Mouse (Mus musculus) forebrain, postnatal 0 days (tissue): ENCODE results near the gene Pfpl. TPM values are rescaled to one million over a fixed set of nuclear protein-coding genes. Genes with fewer than 3 reads are reported as not detected.

Source experiments
- ATAC-seq: fragments of 200-750 bp; cut with Nextera tagmentation; 2 replicates; pipeline ENCODE4 v1.8.0; 2017; ENCODE audit warnings: mild to moderate bottlenecking, moderate library complexity
- DNase-seq: peaks from one replicate; pipeline ENCODE4 v3.0.0-alpha.2; 2015
- H3K27ac ChIP-seq: fragments of 300-500 bp; sonication (generic); 2 replicates; pipeline ENCODE4 v1.5.1; 2014; ENCODE audit warnings: low read depth, mild to moderate bottlenecking, antibody characterized with exemption, low read length, moderate library complexity, mixed read lengths
- H3K27me3 ChIP-seq: fragments of 300-500 bp; sonication (generic); 2 replicates; pipeline ENCODE4 v1.6.1; 2014; ENCODE audit warnings: mild to moderate bottlenecking, low read length, mixed read lengths; ENCODE audit not compliant: insufficient read depth
- H3K36me3 ChIP-seq: fragments of 300-500 bp; sonication (generic); 2 replicates; pipeline ENCODE4 v1.6.1; 2014; ENCODE audit warnings: mild to moderate bottlenecking, moderate library complexity; ENCODE audit not compliant: insufficient read depth
- H3K4me1 ChIP-seq: fragments of 300-500 bp; sonication (generic); 2 replicates; pipeline ENCODE4 v1.6.1; 2014; ENCODE audit warnings: antibody characterized with exemption; ENCODE audit not compliant: insufficient read depth
- H3K4me2 ChIP-seq: fragments of 300-500 bp; sonication (generic); 2 replicates; pipeline ENCODE4 v1.6.1; 2014; ENCODE audit warnings: low read depth, mild to moderate bottlenecking, moderate library complexity
- H3K4me3 ChIP-seq: fragments of 300-500 bp; sonication (generic); 2 replicates; pipeline ENCODE4 v1.5.1; 2014; ENCODE audit warnings: low read depth, low read length, mixed read lengths
- H3K9ac ChIP-seq: fragments of 300-500 bp; sonication (generic); 2 replicates; pipeline ENCODE4 v1.6.1; 2014; ENCODE audit warnings: mild to moderate bottlenecking
- H3K9me3 ChIP-seq: fragments of 300-500 bp; sonication (generic); 2 replicates; pipeline ENCODE4 v1.6.1; 2016; ENCODE audit warnings: low read length
- CTCF ChIP-seq: sonication (generic); IDR thresholded peaks from 2 replicates; pipeline ENCODE4 v1.5.1; 2016; ENCODE audit warnings: antibody characterized with exemption, control low read depth, low read depth
- WGBS: fragments of 180-500 bp; shearing (Covaris S2); extraction: QIAGEN DNeasy Blood & Tissue Kit; methylation state at CpG from one replicate; pipeline ENCODE4 v1.1.7; 2014; 5-methylcytosine and 5-hydroxymethylcytosine counted together
- polyA plus RNA-seq: library from polyadenylated mRNA; unstranded; fragments of >200 nt; fragmentation: Nextera tagmentation; extraction: Ambion mirVana; gene quantifications from 2 replicates; pipeline ENCODE4 v1.2.1, GENCODE M21; 2015
- total RNA-seq: library from RNA; depleted of rRNA; stranded (reverse); fragments of >200 nt; gene quantifications from 2 replicates; pipeline ENCODE4 v1.2.3, GENCODE M21; 2014

The Pfpl gene
- total and polyA plus RNA-seq, 2 experiments from 2014 or later, result not detected

DNA sequence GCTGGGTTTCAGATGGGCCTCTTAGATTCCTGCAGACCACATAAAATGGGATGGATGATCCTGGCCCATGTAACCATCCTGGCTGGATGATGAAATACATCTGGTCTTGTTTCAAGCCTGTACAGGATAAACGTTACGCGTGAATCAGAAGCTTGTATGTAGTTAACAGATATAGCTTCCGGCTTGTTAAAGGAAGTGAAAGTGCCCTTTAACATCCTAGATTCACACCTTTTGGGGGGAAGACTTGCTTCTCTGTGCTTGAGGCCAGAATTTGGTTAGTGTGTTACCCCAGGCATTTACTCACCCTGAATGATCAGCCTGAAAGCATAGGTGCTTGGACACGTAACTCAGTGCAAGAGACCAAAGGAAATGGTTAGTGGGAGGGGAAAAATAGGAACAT is 604 bp upstream of the Pfpl start:
- Histone ChIP-seq H3K4me1 (no peaks in the 10 kb centered on the region), H3K27ac (no peak overlapping the region), H3K4me3 (no peak overlapping the region), H3K9me3 (no peaks in the 10 kb centered on the region), H3K36me3 (no peaks in the 10 kb centered on the region), H3K9ac (no peak overlapping the region), H3K27me3 (no peaks in the 10 kb centered on the region), H3K4me2 (no peak overlapping the region)
- DNase-seq (no peak), ATAC-seq (no peak)
- no peak for TF ChIP-seq CTCF
- 89% methylated on average over 5 of the region's 5 CpGs for WGBS

DNA sequence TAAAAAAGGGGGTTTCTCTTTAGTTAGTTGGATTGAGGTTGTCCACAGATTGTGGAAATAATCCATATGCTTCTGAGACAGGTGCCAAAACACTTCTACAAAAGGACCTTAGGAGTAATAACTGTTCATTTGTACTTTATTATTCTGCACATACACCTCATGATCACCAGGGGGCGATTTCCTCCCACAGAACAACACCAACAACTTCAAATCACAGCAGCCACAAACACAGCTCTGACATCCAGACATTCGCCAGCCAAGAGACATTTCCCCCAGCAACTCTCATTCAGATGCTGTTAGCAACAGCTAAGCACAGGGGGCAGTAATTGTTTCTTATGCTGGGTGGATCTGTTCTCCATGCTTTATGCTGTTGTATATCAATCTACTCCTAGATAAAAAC is 5.3 kb downstream of the Pfpl start:
- Histone ChIP-seq H3K4me2 (no peak overlapping the region), H3K9me3 (no peaks in the 10 kb centered on the region), H3K4me3 (no peak overlapping the region), H3K27me3 (no peaks in the 10 kb centered on the region), H3K4me1 (no peaks in the 10 kb centered on the region), H3K9ac (no peak overlapping the region), H3K36me3 (no peaks in the 10 kb centered on the region), H3K27ac (no peak overlapping the region)
- DNase-seq (peak; percentile 43), ATAC-seq (peak; percentile 34; the same call in 1 of the 2 replicates)
- 0% methylated on average over 2 of the region's 2 CpGs for WGBS
- TF ChIP-seq CTCF, result peak; percentile 65

DNA sequence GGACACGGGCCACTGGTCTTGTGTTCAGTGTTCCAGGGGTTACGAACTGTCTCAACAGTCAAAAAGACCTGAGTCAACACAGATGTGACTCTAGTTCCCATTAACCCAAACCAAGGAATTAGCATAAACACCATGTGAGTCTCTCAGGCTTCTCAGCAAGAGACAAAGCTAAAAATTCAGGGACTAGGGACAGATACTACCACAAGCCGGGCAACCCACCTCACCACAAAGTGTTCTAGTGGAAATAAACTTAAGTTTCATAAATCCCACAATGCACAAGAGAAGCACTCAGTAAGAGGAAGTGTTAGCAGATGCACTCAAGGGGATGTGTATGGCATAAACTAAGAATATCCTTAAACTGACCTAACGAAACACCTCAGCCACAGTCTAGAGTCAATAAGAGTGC is 7.3 kb downstream of the Pfpl start:
- no peak for TF ChIP-seq CTCF
- Histone ChIP-seq H3K4me2 (no peak overlapping the region), H3K9me3 (no peaks in the 10 kb centered on the region), H3K36me3 (no peaks in the 10 kb centered on the region), H3K27ac (no peak overlapping the region), H3K27me3 (no peaks in the 10 kb centered on the region), H3K4me1 (no peaks in the 10 kb centered on the region), H3K4me3 (no peak overlapping the region), H3K9ac (no peak overlapping the region)
- DNase-seq (no peak), ATAC-seq (no peak)
- 87% methylated on average over 4 of the region's 4 CpGs for WGBS

DNA sequence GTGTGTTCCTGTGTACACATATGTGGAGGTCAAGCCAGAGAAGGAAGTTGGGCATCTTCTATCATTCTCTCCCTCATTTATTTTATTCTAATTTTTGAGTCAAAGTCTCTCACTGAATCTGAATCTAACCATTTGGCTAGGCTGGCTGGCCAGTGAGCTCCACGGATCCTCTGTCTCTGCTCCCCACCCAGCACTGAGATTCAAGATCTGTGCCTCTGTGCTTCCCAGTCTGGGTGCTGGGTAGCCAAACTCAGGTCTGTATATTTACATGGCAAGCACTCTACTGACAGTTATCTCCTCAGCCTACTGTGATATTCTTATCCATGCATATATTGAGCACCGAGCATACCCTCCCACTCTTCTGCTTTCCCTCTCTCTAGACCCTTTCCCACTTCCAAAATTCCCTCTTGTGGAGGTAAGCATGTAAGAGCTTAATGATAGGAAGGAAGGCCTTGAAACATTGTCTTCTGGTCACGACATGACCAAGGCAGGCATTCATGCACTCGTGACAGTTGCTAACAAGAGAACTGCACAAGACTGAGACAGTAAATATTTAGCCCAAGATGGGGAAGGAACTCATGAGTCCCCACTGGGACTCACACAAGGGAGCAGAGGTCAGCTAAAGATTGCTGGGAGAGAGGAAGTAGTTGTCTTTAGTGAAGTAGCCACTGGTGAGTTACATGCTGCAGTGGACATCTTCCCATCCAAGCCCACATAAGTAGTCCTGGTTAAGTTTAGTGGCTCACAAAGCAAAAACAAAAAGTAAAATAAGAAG is 8.2 kb downstream of the Pfpl start:
- WGBS, result 86% methylated on average over 4 of the region's 4 CpGs
- ATAC-seq (no peak), DNase-seq (no peak)
- Histone ChIP-seq H3K27me3 (no peaks in the 10 kb centered on the region), H3K4me2 (no peak overlapping the region), H3K4me3 (no peak overlapping the region), H3K4me1 (no peaks in the 10 kb centered on the region), H3K36me3 (no peaks in the 10 kb centered on the region), H3K9me3 (no peaks in the 10 kb centered on the region), H3K9ac (no peak overlapping the region), H3K27ac (no peak overlapping the region)
- no peak for TF ChIP-seq CTCF

DNA sequence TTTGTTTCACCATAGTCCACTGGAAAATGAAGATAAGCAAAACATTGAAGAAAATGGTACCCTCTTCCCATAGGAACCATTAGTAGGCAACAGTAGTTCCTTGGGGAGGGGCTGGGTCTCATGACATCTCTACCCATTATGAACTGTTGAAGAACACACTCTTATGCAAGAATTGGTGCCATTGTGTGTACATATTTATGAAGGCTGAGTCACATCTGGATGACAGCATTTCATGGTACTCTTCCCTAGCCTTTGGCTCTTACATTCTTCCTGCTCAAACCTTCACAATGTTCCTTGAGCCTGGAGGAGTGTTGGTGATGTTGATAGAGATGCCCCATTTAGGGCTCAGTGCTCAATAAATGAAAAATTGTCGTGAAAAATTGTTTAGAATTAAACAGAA is 11.9 kb downstream of the Pfpl start:
- Histone ChIP-seq H3K27ac (no peak overlapping the region), H3K9ac (no peak overlapping the region), H3K4me2 (no peak overlapping the region), H3K36me3 (no peaks in the 10 kb centered on the region), H3K27me3 (no peaks in the 10 kb centered on the region), H3K9me3 (no peaks in the 10 kb centered on the region), H3K4me3 (no peak overlapping the region), H3K4me1 (no peaks in the 10 kb centered on the region)
- DNase-seq, result no peak
- 67% methylated on average over 1 of the region's 1 CpGs for WGBS
- no peak for TF ChIP-seq CTCF
- no peak for ATAC-seq

DNA sequence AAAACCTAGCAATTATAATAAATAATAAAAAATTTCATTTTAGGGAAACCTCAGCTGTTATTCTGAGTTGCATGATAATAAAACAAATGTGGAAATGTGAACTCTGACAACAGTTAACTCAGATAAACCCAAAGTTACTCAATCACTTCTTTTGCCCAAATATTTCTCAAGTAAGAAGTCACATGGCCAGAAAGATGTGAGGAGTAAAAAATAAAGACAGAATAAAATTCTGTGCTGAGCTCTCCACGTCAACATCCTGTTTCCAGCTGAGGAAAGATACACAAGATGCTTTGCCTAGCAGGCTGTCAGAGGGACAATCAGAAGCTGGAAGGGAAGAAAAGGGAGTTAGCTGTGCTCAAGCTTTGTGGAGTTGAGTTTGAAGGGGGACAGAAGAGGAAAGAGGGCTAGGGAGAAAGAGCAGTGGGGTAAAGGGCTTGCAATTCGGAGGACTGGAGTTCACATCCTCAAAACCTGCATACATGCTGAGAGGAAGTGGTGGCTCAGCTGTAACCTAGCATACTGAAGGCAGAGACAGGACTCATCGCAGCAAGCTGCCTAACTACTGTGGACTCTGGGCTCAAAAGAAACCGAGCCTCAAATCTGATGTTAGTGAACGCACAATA is 12.5 kb downstream of the Pfpl start:
- no peak overlapping the region for H3K4me3 ChIP-seq
- H3K27me3 ChIP-seq, result no peaks in the 10 kb centered on the region
- TF ChIP-seq CTCF, result no peak
- H3K4me1 ChIP-seq, result no peaks in the 10 kb centered on the region
- 65% methylated on average over 5 of the region's 5 CpGs for WGBS
- H3K36me3 ChIP-seq, result no peaks in the 10 kb centered on the region
- no peaks in the 10 kb centered on the region for H3K9me3 ChIP-seq
- H3K27ac ChIP-seq, result no peak overlapping the region
- no peak for ATAC-seq
- DNase-seq, result no peak
- no peak overlapping the region for H3K9ac ChIP-seq
- H3K4me2 ChIP-seq, result no peak overlapping the region

DNA sequence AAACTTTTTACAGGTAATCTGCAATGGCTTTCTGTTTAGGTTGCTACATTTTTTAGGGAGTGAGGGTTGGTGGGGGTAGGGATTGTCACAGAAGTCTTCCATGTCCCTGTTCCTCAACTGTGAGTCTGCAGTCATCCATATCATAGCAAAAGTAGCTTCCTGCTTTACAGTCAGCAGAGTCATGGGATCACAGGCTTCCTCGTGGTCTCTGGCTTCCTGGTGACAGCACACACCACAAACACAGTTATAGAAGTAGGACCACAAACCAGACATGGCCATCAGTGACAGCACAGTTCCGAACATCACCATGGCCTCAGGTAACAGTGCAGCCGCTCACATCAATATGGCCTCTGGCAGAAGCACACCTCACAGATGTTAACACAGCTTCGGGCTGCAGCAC is 14.9 kb downstream of the Pfpl start:
- TF ChIP-seq CTCF, result no peak
- Histone ChIP-seq H3K9me3 (no peaks in the 10 kb centered on the region), H3K4me3 (no peak overlapping the region), H3K27ac (no peak overlapping the region), H3K27me3 (no peaks in the 10 kb centered on the region), H3K4me2 (no peak overlapping the region), H3K36me3 (no peaks in the 10 kb centered on the region), H3K9ac (no peak overlapping the region), H3K4me1 (no peaks in the 10 kb centered on the region)
- ATAC-seq (no peak), DNase-seq (no peak)
- 83% methylated on average over 4 of the region's 4 CpGs for WGBS
